Mouse (Mus musculus) neutrophil, adult 5-6 weeks (primary cell): ENCODE data around the gene Atcay. TPM values are rescaled to one million over a fixed set of nuclear protein-coding genes. Genes with fewer than 3 reads are reported as not detected.
"Not testable (repeated sequence)": the region's sequence is repeated elsewhere in the genome, so short reads cannot be mapped to it uniquely, and the experiment has no call there.

Source experiments
- ATAC-seq: fragments of 151-379, 151-347 bp; 2 replicates; pipeline ENCODE4 v1.8.0; 2017; ENCODE audit warnings: mild to moderate bottlenecking, moderate TSS enrichment; ENCODE audit not compliant: insufficient number of reproducible peaks, poor library complexity, low FRiP score, severe bottlenecking; ENCODE audit errors: extremely low read depth
- total RNA-seq: library from RNA; stranded (forward); fragments of 200-1000 nt; gene quantifications from 2 replicates; pipeline ENCODE4 v1.2.3, GENCODE M21; 2017

Gene Atcay
- total RNA-seq, 1 experiment from 2014 or later: not detected

GRCm38 (mm10) chr10:81187161-81187560 lies 43.5 kb downstream of the Atcay start:
- no peak for ATAC-seq

- ATAC-seq: no peak
Measured at GRCm38 (mm10) chr10:81184765-81185164, 45.9 kb downstream of the Atcay start.

GRCm38 (mm10) chr10:81183805-81184204 lies 46.8 kb downstream of the Atcay start, which contains the start of gene 4930442H23Rik:
4930442H23Rik (minus strand) TSS chr10:81183849.
- ATAC-seq: no peak

- peak; percentile 87 for ATAC-seq
Measured at GRCm38 (mm10) chr10:81182336-81183333, 48.0 kb downstream of the Atcay start, which contains the start of gene Dapk3. Dapk3 (plus strand) TSS chr10:81183005.

GRCm38 (mm10) chr10:81181860-81182259 lies 48.8 kb downstream of the Atcay start:
- not testable (repeated sequence) for ATAC-seq

- no peak for ATAC-seq
Measured at GRCm38 (mm10) chr10:81180946-81181345, 49.7 kb downstream of the Atcay start.

- ATAC-seq: no peak
Measured at GRCm38 (mm10) chr10:81179451-81180342, 50.9 kb downstream of the Atcay start.

GRCm38 (mm10) chr10:81178927-81179326 lies 51.7 kb downstream of the Atcay start:
- no peak for ATAC-seq

GRCm38 (mm10) chr10:81177958-81178712 lies 52.5 kb downstream of the Atcay start:
- no peak for ATAC-seq

- no peak for ATAC-seq
Measured at GRCm38 (mm10) chr10:81177491-81177925, 53.1 kb downstream of the Atcay start.

GRCm38 (mm10) chr10:81176466-81177271 lies 54.0 kb downstream of the Atcay start, which contains the start of gene Eef2:
Eef2 (plus strand) TSS chr10:81176631.
- peak; percentile 43 for ATAC-seq

- ATAC-seq: no peak
Measured at GRCm38 (mm10) chr10:81175936-81176465, 54.6 kb downstream of the Atcay start.

- not testable (repeated sequence) for ATAC-seq
Measured at GRCm38 (mm10) chr10:81175345-81175701, 55.3 kb downstream of the Atcay start.

GRCm38 (mm10) chr10:81174617-81175344 lies 55.9 kb downstream of the Atcay start:
- ATAC-seq: peak; percentile 66

- ATAC-seq: peak; percentile 20; the same call in 1 of the 2 replicates
Measured at GRCm38 (mm10) chr10:81173132-81173531, 57.5 kb downstream of the Atcay start.

- ATAC-seq: peak; percentile 24
Measured at GRCm38 (mm10) chr10:81169411-81169900, 61.2 kb downstream of the Atcay start.
